Mouse (Mus musculus) midbrain, postnatal 0 days (tissue): ENCODE data around the gene Rest. TPM values are rescaled to one million over a fixed set of nuclear protein-coding genes. Genes with fewer than 3 reads are reported as not detected.

Source experiments
- ATAC-seq: fragments of 200-750 bp; cut with Nextera tagmentation; 2 replicates; pipeline ENCODE4 v1.8.0; 2017; ENCODE audit warnings: moderate number of reproducible peaks, mild to moderate bottlenecking, moderate TSS enrichment, moderate library complexity; ENCODE audit not compliant: low FRiP score
- DNase-seq: peaks from one replicate; pipeline ENCODE4 v3.0.0-alpha.2; 2015; ENCODE audit warnings: low spot score
- H3K27ac ChIP-seq: fragments of 300-500 bp; sonication (generic); 2 replicates; pipeline ENCODE4 v1.5.1; 2014; ENCODE audit warnings: low read depth, mild to moderate bottlenecking, low read length, mixed read lengths
- H3K27me3 ChIP-seq: fragments of 300-500 bp; sonication (generic); 2 replicates; pipeline ENCODE4 v1.6.1; 2014; ENCODE audit warnings: low read length, control low read depth, mixed read lengths; ENCODE audit not compliant: insufficient read depth
- H3K36me3 ChIP-seq: fragments of 300-500 bp; sonication (generic); 2 replicates; pipeline ENCODE4 v1.6.1; 2014; ENCODE audit warnings: low read length, control low read depth, mixed read lengths; ENCODE audit not compliant: insufficient read depth
- H3K4me1 ChIP-seq: fragments of 300-500 bp; sonication (generic); 2 replicates; pipeline ENCODE4 v1.6.1; 2014; ENCODE audit warnings: mild to moderate bottlenecking, control low read depth, antibody characterized with exemption, low read length, mixed read lengths; ENCODE audit not compliant: insufficient read depth
- H3K4me2 ChIP-seq: fragments of 300-500 bp; sonication (generic); 2 replicates; pipeline ENCODE4 v1.6.1; 2014; ENCODE audit warnings: low read depth, mild to moderate bottlenecking, low read length, mixed read lengths; ENCODE audit not compliant: poor library complexity, severe bottlenecking
- H3K4me3 ChIP-seq: fragments of 300-500 bp; sonication (generic); 2 replicates; pipeline ENCODE4 v1.5.1; 2014; ENCODE audit warnings: low read depth, mild to moderate bottlenecking, low read length, moderate library complexity
- H3K9ac ChIP-seq: fragments of 300-500 bp; sonication (generic); replicated peaks from 2 replicates; pipeline ENCODE4 v1.6.1; 2014; ENCODE audit warnings: mild to moderate bottlenecking, low read length, moderate library complexity, mixed read lengths; ENCODE audit not compliant: poor library complexity, severe bottlenecking
- H3K9me3 ChIP-seq: fragments of 300-500 bp; sonication (generic); 2 replicates; pipeline ENCODE4 v1.6.1; 2016; ENCODE audit warnings: low read length, control low read depth
- CTCF ChIP-seq: IDR thresholded peaks from 2 replicates; pipeline ENCODE4 v1.5.1; 2016; ENCODE audit warnings: antibody characterized with exemption, mild to moderate bottlenecking
- WGBS: fragments of 180-500 bp; shearing (Covaris S2); extraction: QIAGEN DNeasy Blood & Tissue Kit; methylation state at CpG from one replicate; pipeline ENCODE4 v1.1.7; 2014; 5-methylcytosine and 5-hydroxymethylcytosine counted together
- polyA plus RNA-seq: library from polyadenylated mRNA; unstranded; fragments of >200 nt; fragmentation: Nextera tagmentation; extraction: Ambion mirVana; gene quantifications from 2 replicates; pipeline ENCODE4 v1.2.1, GENCODE M21; 2015
- total RNA-seq: library from RNA; depleted of rRNA; stranded (reverse); fragments of >200 nt; gene quantifications from 2 replicates; pipeline ENCODE4 v1.2.3, GENCODE M21; 2014

Gene Rest
- total and polyA plus RNA-seq, 2 experiments from 2014 or later: 2.8 to 6.5 TPM

GRCm38 (mm10) chr5:77251656-77252055, 13.6 kb upstream of the Rest start:
- no peak for DNase-seq
- 43% methylated on average over 5 of the region's 5 CpGs for WGBS
- no peaks in the 10 kb centered on the region for H3K9me3 ChIP-seq

GRCm38 (mm10) chr5:77252115-77252827, 13.0 kb upstream of the Rest start:
- no peak for TF ChIP-seq CTCF
- 58% methylated on average over 8 of the region's 8 CpGs for WGBS

More at GRCm38 (mm10) chr5:77251656-77252055, 13.6 kb upstream of the Rest start:
- no peak for TF ChIP-seq CTCF
- Histone ChIP-seq H3K27ac (no peak overlapping the region), H3K27me3 (no peaks in the 10 kb centered on the region), H3K9ac (no peak overlapping the region), H3K4me1 (no peaks in the 10 kb centered on the region), H3K36me3 (no peaks in the 10 kb centered on the region), H3K4me3 (no peak overlapping the region), H3K4me2 (no peak overlapping the region)
- ATAC-seq: no peak

GRCm38 (mm10) chr5:77253154-77253553, 12.1 kb upstream of the Rest start:
- Histone ChIP-seq H3K27ac (no peak overlapping the region), H3K4me1 (no peaks in the 10 kb centered on the region), H3K4me3 (no peak overlapping the region), H3K4me2 (no peak overlapping the region), H3K9me3 (no peaks in the 10 kb centered on the region), H3K9ac (no peak overlapping the region), H3K27me3 (no peaks in the 10 kb centered on the region), H3K36me3 (no peaks in the 10 kb centered on the region)
- TF ChIP-seq CTCF: no peak
- ATAC-seq (no peak), DNase-seq (no peak)
- 74% methylated on average over 1 of the region's 1 CpGs for WGBS

More at GRCm38 (mm10) chr5:77252115-77252827, 13.0 kb upstream of the Rest start:
- Histone ChIP-seq H3K27me3 (no peaks in the 10 kb centered on the region), H3K4me2 (no peak overlapping the region), H3K9ac (no peak overlapping the region), H3K4me1 (no peaks in the 10 kb centered on the region), H3K36me3 (no peaks in the 10 kb centered on the region), H3K4me3 (no peak overlapping the region), H3K9me3 (no peaks in the 10 kb centered on the region), H3K27ac (no peak overlapping the region)
- no peak for ATAC-seq
- no peak for DNase-seq

GRCm38 (mm10) chr5:77254402-77254801, 10.9 kb upstream of the Rest start:
- ATAC-seq (no peak), DNase-seq (no peak)
- no peak overlapping the region for H3K27ac ChIP-seq
- H3K9ac ChIP-seq: no peak overlapping the region
- no peak overlapping the region for H3K4me3 ChIP-seq
- 68% methylated on average over 3 of the region's 3 CpGs for WGBS
- no peak overlapping the region for H3K4me2 ChIP-seq
- no peaks in the 10 kb centered on the region for H3K4me1 ChIP-seq
- H3K36me3 ChIP-seq: no peaks in the 10 kb centered on the region
- no peaks in the 10 kb centered on the region for H3K9me3 ChIP-seq
- no peak for TF ChIP-seq CTCF
- H3K27me3 ChIP-seq: no peaks in the 10 kb centered on the region

GRCm38 (mm10) chr5:77257603-77258002, 7.7 kb upstream of the Rest start:
- ATAC-seq: no peak
- H3K9me3 ChIP-seq: no peaks in the 10 kb centered on the region
- H3K9ac ChIP-seq: no peak overlapping the region
- TF ChIP-seq CTCF: no peak
- DNase-seq: no peak
- H3K4me1 ChIP-seq: no peaks in the 10 kb centered on the region
- H3K27me3 ChIP-seq: no peaks in the 10 kb centered on the region
- H3K4me3 ChIP-seq: no peak overlapping the region
- H3K27ac ChIP-seq: no peak overlapping the region
- whole genome bisulfite sequencing: 70% methylated on average over 3 of the region's 3 CpGs
- no peak overlapping the region for H3K4me2 ChIP-seq
- H3K36me3 ChIP-seq: no peaks in the 10 kb centered on the region

- Histone ChIP-seq H3K4me2 (no peak overlapping the region), H3K4me3 (no peak overlapping the region), H3K36me3 (no peaks in the 10 kb centered on the region), H3K27me3 (no peaks in the 10 kb centered on the region), H3K9me3 (no peaks in the 10 kb centered on the region), H3K9ac (no peak overlapping the region), H3K4me1 (no peaks in the 10 kb centered on the region), H3K27ac (no peak overlapping the region)
- DNase-seq (no peak), ATAC-seq (no peak)
- TF ChIP-seq CTCF: no peak
Measured at GRCm38 (mm10) chr5:77259315-77259714, 6.0 kb upstream of the Rest start.
